Mouse (Mus musculus) small intestine, adult 2 months (tissue): ENCODE measurements around the gene Pex12.

ENCODE experiments used
- CTCF ChIP-seq: fragments of 200-500 bp; IDR thresholded peaks from 2 replicates; pipeline ENCODE4 v1.5.1; 2012; ENCODE audit warnings: low read depth, mild to moderate bottlenecking, control low read depth, inconsistent platforms, low read length, moderate library complexity, mixed read lengths; ENCODE audit not compliant: insufficient replicate concordance, insufficient read length; ENCODE audit errors: extremely low read depth
- POLR2A ChIP-seq: fragments of 200-500 bp; IDR thresholded peaks from 2 replicates; pipeline ENCODE4 v1.6.1; 2012; ENCODE audit warnings: low read depth, mild to moderate bottlenecking, control low read depth, inconsistent platforms, low read length, moderate library complexity

DNA sequence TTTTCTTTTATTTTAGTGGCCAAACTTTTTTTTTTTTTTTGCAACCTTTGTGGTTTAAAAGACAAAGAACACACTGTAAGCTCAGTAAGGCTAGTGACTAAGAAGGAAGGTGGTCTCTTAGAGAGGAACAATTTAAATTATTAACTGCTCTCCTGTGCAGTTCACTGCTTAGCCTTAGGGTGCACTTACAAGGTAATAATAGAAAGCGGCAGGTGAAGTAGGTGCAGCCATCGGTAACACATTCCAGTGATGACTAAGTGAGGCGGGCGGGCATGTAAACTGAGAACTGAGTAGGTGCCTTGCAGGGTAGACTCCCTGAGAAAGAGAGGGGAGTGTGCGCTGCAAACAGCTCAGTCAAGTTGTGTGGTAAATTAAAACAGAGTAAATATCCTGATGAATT, 1.4 kb upstream of the Pex12 start:
- TF ChIP-seq CTCF = no peak
- TF ChIP-seq POLR2A = no peak
